ENCODE assay signal across 9 mouse cellular contexts in the genomic region with DNA sequence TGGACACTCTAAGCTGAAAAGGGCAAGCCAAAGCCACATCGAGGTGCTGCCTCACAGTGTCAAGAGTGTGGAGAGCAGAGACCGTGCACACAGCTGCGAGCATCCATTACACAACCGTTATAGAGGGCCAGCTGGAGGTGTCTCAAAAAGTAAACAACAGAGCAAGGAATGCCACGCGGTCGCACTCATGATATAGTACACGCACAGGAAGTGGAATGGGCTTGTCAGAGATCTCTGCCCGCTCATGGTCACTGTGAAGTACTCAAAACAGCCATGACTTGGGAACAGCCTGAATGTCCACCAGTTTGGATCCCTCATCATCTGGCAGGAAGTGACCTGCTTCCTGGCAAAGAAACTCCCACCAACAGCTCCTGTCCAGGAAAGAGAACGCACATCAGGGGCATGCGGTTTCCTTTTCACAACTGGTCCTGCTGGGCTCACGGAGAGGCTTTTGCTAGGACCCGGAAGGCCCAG.
DNase-seq lines count a peak whose midpoint lies in the region; ATAC-seq and TF ChIP-seq lines count a peak whose summit lies in the region.
"Had no signal": no experiment of that assay in that cellular context is flagged by ENCODE, and none has a peak within 500 bp of the region (broad histone marks: within the 10 kb centered on the region; RNA-seq: fewer than 3 reads in every experiment).

No protein-coding gene starts in this region.

- peak; percentile 9; the same call in 1 of the 2 replicates for TF ChIP-seq CTCF in embryonic fibroblast, embryonic 13.5 days (IDR thresholded peaks at IDR 0.05; ENCODE audit: borderline replicate concordance, insufficient read depth, low read length)

- H3K27me3 ChIP-seq in midbrain, embryonic 13.5 days = no peaks in the 10 kb centered on the region
- H3K27me3 ChIP-seq in forebrain, embryonic 15.5 days = no peaks in the 10 kb centered on the region
- H3K27me3 ChIP-seq: neural tube, embryonic 13.5 days had no signal

- DNase-seq in adipocyte (ENCODE audit: low spot score) = peak; percentile 37
- DNase-seq in kidney, adult 8-10 months = peak; percentile 48 to 73
- DNase-seq in lung, postnatal 25 days (ENCODE audit: low spot score) = peak; percentile 78
- no peak for DNase-seq in urinary bladder, adult 18-20 months (ENCODE audit: low spot score in 2 of 2)
- DNase-seq in frontal cortex, postnatal 25 days (ENCODE audit: low spot score in 2 of 2) = no peak

- H3K9me3 ChIP-seq in midbrain, embryonic 13.5 days = no peaks in the 10 kb centered on the region
- no peaks in the 10 kb centered on the region for H3K9me3 ChIP-seq in forebrain, embryonic 15.5 days
- H3K9me3 ChIP-seq: neural tube, embryonic 13.5 days had no signal

- no peak overlapping the region for H3K27ac ChIP-seq in embryonic fibroblast, embryonic 13.5 days (ENCODE audit: insufficient read depth, low read length)
- no peak overlapping the region for H3K27ac ChIP-seq in midbrain, embryonic 13.5 days
- H3K27ac ChIP-seq in forebrain, embryonic 15.5 days (replicated peaks) = no peak overlapping the region
- H3K27ac ChIP-seq: neural tube, embryonic 13.5 days had no signal

- no peak for TF ChIP-seq POLR2A in embryonic fibroblast, embryonic 13.5 days (IDR thresholded peaks at IDR 0.05; ENCODE audit: low read depth, low read length)

- no peaks in the 10 kb centered on the region for H3K4me1 ChIP-seq in embryonic fibroblast, embryonic 13.5 days (ENCODE audit: control insufficient read depth, insufficient read depth, low read length)
- H3K4me1 ChIP-seq in midbrain, embryonic 13.5 days (replicated peaks) = no peaks in the 10 kb centered on the region
- no peaks in the 10 kb centered on the region for H3K4me1 ChIP-seq in forebrain, embryonic 15.5 days
- H3K4me1 ChIP-seq: neural tube, embryonic 13.5 days had no signal

- ATAC-seq in midbrain, embryonic 13.5 days = no peak
- ATAC-seq in forebrain, embryonic 15.5 days (replicated peaks) = no peak

- no peak overlapping the region for H3K4me3 ChIP-seq in embryonic fibroblast, embryonic 13.5 days (ENCODE audit: insufficient read depth, low read length)
- no peak overlapping the region for H3K4me3 ChIP-seq in midbrain, embryonic 13.5 days (replicated peaks)
- H3K4me3 ChIP-seq in forebrain, embryonic 15.5 days = no peak overlapping the region
- H3K4me3 ChIP-seq: neural tube, embryonic 13.5 days had no signal

- H3K36me3 ChIP-seq in midbrain, embryonic 13.5 days = no peaks in the 10 kb centered on the region
- no peaks in the 10 kb centered on the region for H3K36me3 ChIP-seq in forebrain, embryonic 15.5 days
- H3K36me3 ChIP-seq: neural tube, embryonic 13.5 days had no signal

- WGBS in midbrain, embryonic 13.5 days = 86% methylated on average over 13 of the region's 13 CpGs
- WGBS in forebrain, embryonic 15.5 days = 80% methylated on average over 13 of the region's 13 CpGs

- H3K9ac ChIP-seq in midbrain, embryonic 13.5 days (replicated peaks) = no peak overlapping the region
- H3K9ac ChIP-seq in forebrain, embryonic 15.5 days (replicated peaks) = no peak overlapping the region
- H3K9ac ChIP-seq: neural tube, embryonic 13.5 days had no signal

- H3K4me2 ChIP-seq in midbrain, embryonic 13.5 days (replicated peaks) = no peak overlapping the region
- no peak overlapping the region for H3K4me2 ChIP-seq in forebrain, embryonic 15.5 days (replicated peaks)
- H3K4me2 ChIP-seq: neural tube, embryonic 13.5 days had no signal

Comparison
In these comparisons a context has a peak if more than half of its experiments do, and no peak if none do; other contexts are left out.
1. DNase-seq: peak in adipocyte (single experiment), kidney, adult 8-10 months (2 of 2) and lung, postnatal 25 days (single experiment); none in urinary bladder, adult 18-20 months (0 of 2) and frontal cortex, postnatal 25 days (0 of 2).